Mouse (Mus musculus) embryonic fibroblast, embryonic 13.5 days (primary cell): ENCODE measurements around the gene Kpna2.
"Not testable (repeated sequence)": the region's sequence is repeated elsewhere in the genome, so short reads cannot be mapped to it uniquely, and the experiment has no call there.

ENCODE experiments used
- CTCF ChIP-seq: IDR thresholded peaks from 2 replicates; pipeline ENCODE4 v1.5.1; 2011; ENCODE audit warnings: mild to moderate bottlenecking, control low read depth, low read length, moderate library complexity, borderline replicate concordance; ENCODE audit not compliant: insufficient read depth
- POLR2A ChIP-seq: IDR thresholded peaks from 2 replicates; pipeline ENCODE4 v1.6.1; 2011; ENCODE audit warnings: low read depth, mild to moderate bottlenecking, control low read depth, low read length, moderate library complexity

DNA sequence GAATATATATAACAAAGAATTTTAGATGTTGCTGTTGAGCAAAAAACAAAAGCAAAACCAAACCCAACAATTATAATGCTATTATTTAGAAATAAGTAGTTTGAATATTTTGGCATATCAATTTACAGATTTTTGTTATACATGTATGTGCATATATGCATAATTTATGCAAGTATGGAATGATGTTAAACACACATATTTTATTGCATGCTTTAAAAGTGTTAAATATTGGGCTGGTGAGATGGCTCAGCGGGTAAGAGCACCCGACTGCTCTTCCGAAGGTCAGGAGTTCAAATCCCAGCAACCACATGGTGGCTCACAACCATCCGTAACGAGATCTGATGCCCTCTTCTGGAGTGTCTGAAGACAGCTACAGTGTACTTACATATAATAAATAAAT, 20.4 kb upstream of the Kpna2 start:
- TF ChIP-seq CTCF, POLR2A: not testable (repeated sequence)
